Mouse (Mus musculus) NIH3T3 (cell line): ENCODE data around the gene Gm648.
"Not testable (repeated sequence)": the region's sequence is repeated elsewhere in the genome, so short reads cannot be mapped to it uniquely, and the experiment has no call there.

Experiments used
- DNase-seq: peaks from one replicate; pipeline ENCODE4 v3.0.0-alpha.2; 2012; ENCODE audit warnings: low read depth

Gene Gm648

GRCm38 (mm10) chrX:56549506-56549905, at the start of gene Gm648:
TSS of gene Gm648 (minus strand) at chrX:56549606.
- no peak for DNase-seq

GRCm38 (mm10) chrX:56597887-56598640, 48.7 kb upstream of the Gm648 start, which contains the start of gene Mmgt1:
TSS of gene Mmgt1 (minus strand) at chrX:56598069.
- DNase-seq, result peak; percentile 95

- DNase-seq, result peak; percentile 36
Observed at GRCm38 (mm10) chrX:56597219-56597886, 47.9 kb upstream of the Gm648 start.

- no peak for DNase-seq
Observed at GRCm38 (mm10) chrX:56578200-56578599, 28.8 kb upstream of the Gm648 start.

- peak; percentile 45 for DNase-seq
Observed at GRCm38 (mm10) chrX:56572465-56572864, 23.1 kb upstream of the Gm648 start.

GRCm38 (mm10) chrX:56553584-56553983, 4.2 kb upstream of the Gm648 start:
- no peak for DNase-seq

GRCm38 (mm10) chrX:56537162-56537561, 12.2 kb downstream of the Gm648 start:
- peak; percentile 59 for DNase-seq

- peak; percentile 72 for DNase-seq
Observed at GRCm38 (mm10) chrX:56531266-56531665, 18.1 kb downstream of the Gm648 start.

GRCm38 (mm10) chrX:56524442-56524841, 25.0 kb downstream of the Gm648 start, which contains the start of gene Gm10477:
TSS of gene Gm10477 (plus strand) at chrX:56524742.
- not testable (repeated sequence) for DNase-seq

- DNase-seq, result peak; percentile 57
Observed at GRCm38 (mm10) chrX:56497241-56497640, 52.2 kb downstream of the Gm648 start.
